Mouse (Mus musculus) hindbrain, embryonic 16.5 days (tissue): ENCODE measurements at regions not wholly inside any gene's neighbourhood (a gene's known extent, or its start where the extent isn't known, plus 50 kb on each side); places are given as distances from the start of the nearest gene placed in this dataset.

Experiments used
- ATAC-seq: fragments of 200-750 bp; cut with Nextera tagmentation; 2 replicates; pipeline ENCODE4 v1.8.0; 2017; ENCODE audit warnings: moderate TSS enrichment, moderate library complexity
- H3K27ac ChIP-seq: fragments of 300-500 bp; sonication (generic); 2 replicates; pipeline ENCODE4 v1.5.1; 2014; ENCODE audit warnings: low read depth, mild to moderate bottlenecking, control low read depth, low read length, moderate library complexity
- H3K27me3 ChIP-seq: fragments of 300-500 bp; sonication (generic); replicated peaks from 2 replicates; pipeline ENCODE4 v1.6.1; 2014; ENCODE audit warnings: low read length; ENCODE audit not compliant: control insufficient read depth, insufficient read depth
- H3K36me3 ChIP-seq: fragments of 300-500 bp; sonication (generic); 2 replicates; pipeline ENCODE4 v1.6.1; 2014; ENCODE audit warnings: mild to moderate bottlenecking, low read length, moderate library complexity, mixed read lengths; ENCODE audit not compliant: control insufficient read depth, insufficient read depth
- H3K4me1 ChIP-seq: fragments of 300-500 bp; sonication (generic); 2 replicates; pipeline ENCODE4 v1.6.1; 2014; ENCODE audit warnings: low read depth, low read length; ENCODE audit not compliant: control insufficient read depth, insufficient read depth
- H3K4me2 ChIP-seq: fragments of 300-500 bp; sonication (generic); 2 replicates; pipeline ENCODE4 v1.6.1; 2014; ENCODE audit warnings: mild to moderate bottlenecking, low read length, control low read depth, moderate library complexity
- H3K4me3 ChIP-seq: fragments of 300-500 bp; sonication (generic); 2 replicates; pipeline ENCODE4 v1.5.1; 2014; ENCODE audit warnings: mild to moderate bottlenecking, low read length, control low read depth, moderate library complexity
- H3K9ac ChIP-seq: fragments of 300-500 bp; sonication (generic); 2 replicates; pipeline ENCODE4 v1.6.1; 2014; ENCODE audit warnings: low read depth, mild to moderate bottlenecking, control low read depth, low read length, moderate library complexity
- H3K9me3 ChIP-seq: fragments of 300-500 bp; sonication (generic); 2 replicates; pipeline ENCODE4 v1.6.1; 2014; ENCODE audit warnings: mild to moderate bottlenecking, low read length, moderate library complexity; ENCODE audit not compliant: control insufficient read depth
- WGBS: fragments of 180-500 bp; shearing (Covaris S2); extraction: QIAGEN DNeasy Blood & Tissue Kit; methylation state at CpG from one replicate; pipeline ENCODE4 v1.1.7; 2014; 5-methylcytosine and 5-hydroxymethylcytosine counted together

- Histone ChIP-seq H3K9me3 (no peaks in the 10 kb centered on the region), H3K27ac (no peak overlapping the region)
- ATAC-seq, result no peak
These were observed 213.3 kb downstream of the Gm21750 start for GRCm38 (mm10) chr14:73874337-73874736.

GRCm38 (mm10) chr14:73875916-73876315, 214.9 kb downstream of the Gm21750 start:
- Histone ChIP-seq H3K9ac (no peak overlapping the region), H3K9me3 (no peaks in the 10 kb centered on the region), H3K4me1 (no peaks in the 10 kb centered on the region), H3K4me2 (no peak overlapping the region), H3K27ac (no peak overlapping the region), H3K4me3 (no peak overlapping the region), H3K36me3 (no peaks in the 10 kb centered on the region), H3K27me3 (no peaks in the 10 kb centered on the region)
- ATAC-seq, result no peak
- WGBS, result 88% methylated on average over 3 of the region's 3 CpGs

More at GRCm38 (mm10) chr14:73874337-73874736, 213.3 kb downstream of the Gm21750 start:
- no peaks in the 10 kb centered on the region for H3K27me3 ChIP-seq
- H3K9ac ChIP-seq, result no peak overlapping the region
- H3K4me3 ChIP-seq, result no peak overlapping the region
- no peaks in the 10 kb centered on the region for H3K36me3 ChIP-seq
- H3K4me2 ChIP-seq, result no peak overlapping the region
- no peaks in the 10 kb centered on the region for H3K4me1 ChIP-seq

- Histone ChIP-seq H3K4me2 (no peak overlapping the region), H3K9ac (no peak overlapping the region), H3K27ac (no peak overlapping the region), H3K4me1 (no peaks in the 10 kb centered on the region), H3K36me3 (no peaks in the 10 kb centered on the region), H3K4me3 (no peak overlapping the region), H3K9me3 (no peaks in the 10 kb centered on the region), H3K27me3 (no peaks in the 10 kb centered on the region)
- 93% methylated on average over 1 of the region's 1 CpGs for WGBS
- ATAC-seq, result no peak
These were observed 217.2 kb downstream of the Gm21750 start for GRCm38 (mm10) chr14:73878267-73878666.

GRCm38 (mm10) chr14:73878866-73879419, 217.9 kb downstream of the Gm21750 start:
- 62% methylated on average over 3 of the region's 3 CpGs for WGBS
- Histone ChIP-seq H3K9ac (no peak overlapping the region), H3K27me3 (no peaks in the 10 kb centered on the region), H3K9me3 (no peaks in the 10 kb centered on the region), H3K4me1 (no peaks in the 10 kb centered on the region), H3K4me3 (no peak overlapping the region), H3K4me2 (no peak overlapping the region), H3K36me3 (no peaks in the 10 kb centered on the region), H3K27ac (no peak overlapping the region)
- ATAC-seq, result no peak

- H3K9me3 ChIP-seq, result no peaks in the 10 kb centered on the region
- H3K36me3 ChIP-seq, result no peaks in the 10 kb centered on the region
- no peaks in the 10 kb centered on the region for H3K4me1 ChIP-seq
- no peak overlapping the region for H3K9ac ChIP-seq
- H3K4me3 ChIP-seq, result no peak overlapping the region
- H3K27ac ChIP-seq, result no peak overlapping the region
- H3K27me3 ChIP-seq, result no peaks in the 10 kb centered on the region
- WGBS, result 81% methylated on average over 2 of the region's 2 CpGs
- ATAC-seq, result no peak
- no peak overlapping the region for H3K4me2 ChIP-seq
These were observed 230.4 kb downstream of the Gm21750 start for GRCm38 (mm10) chr14:73891451-73891850.

GRCm38 (mm10) chr14:73894844-73895243, 233.8 kb downstream of the Gm21750 start:
- no peaks in the 10 kb centered on the region for H3K9me3 ChIP-seq
- no peak overlapping the region for H3K27ac ChIP-seq
- H3K4me2 ChIP-seq, result no peak overlapping the region
- H3K4me1 ChIP-seq, result no peaks in the 10 kb centered on the region
- no peak overlapping the region for H3K9ac ChIP-seq
- 82% methylated on average over 2 of the region's 2 CpGs for WGBS
- no peaks in the 10 kb centered on the region for H3K36me3 ChIP-seq
- no peak for ATAC-seq
- H3K27me3 ChIP-seq, result no peaks in the 10 kb centered on the region
- H3K4me3 ChIP-seq, result no peak overlapping the region

GRCm38 (mm10) chr14:73895266-73895665, 234.2 kb downstream of the Gm21750 start:
- H3K27me3 ChIP-seq, result no peaks in the 10 kb centered on the region
- no peak overlapping the region for H3K4me3 ChIP-seq
- no peak for ATAC-seq
- H3K9ac ChIP-seq, result no peak overlapping the region
- H3K27ac ChIP-seq, result no peak overlapping the region
- H3K9me3 ChIP-seq, result no peaks in the 10 kb centered on the region
- H3K4me2 ChIP-seq, result no peak overlapping the region
- H3K36me3 ChIP-seq, result no peaks in the 10 kb centered on the region
- 86% methylated on average over 3 of the region's 3 CpGs for whole genome bisulfite sequencing
- H3K4me1 ChIP-seq, result no peaks in the 10 kb centered on the region

GRCm38 (mm10) chr14:73899078-73899477, 238.1 kb downstream of the Gm21750 start:
- Histone ChIP-seq H3K27me3 (no peaks in the 10 kb centered on the region), H3K9me3 (no peaks in the 10 kb centered on the region), H3K36me3 (no peaks in the 10 kb centered on the region), H3K9ac (no peak overlapping the region), H3K4me1 (no peaks in the 10 kb centered on the region), H3K4me3 (no peak overlapping the region), H3K27ac (no peak overlapping the region), H3K4me2 (no peak overlapping the region)
- no peak for ATAC-seq

- Histone ChIP-seq H3K4me1 (no peaks in the 10 kb centered on the region), H3K36me3 (no peaks in the 10 kb centered on the region), H3K4me3 (no peak overlapping the region), H3K27ac (no peak overlapping the region), H3K9me3 (no peaks in the 10 kb centered on the region), H3K27me3 (no peaks in the 10 kb centered on the region), H3K9ac (no peak overlapping the region), H3K4me2 (no peak overlapping the region)
- no peak for ATAC-seq
- 90% methylated on average over 6 of the region's 6 CpGs for WGBS
These were observed 241.2 kb downstream of the Gm21750 start for GRCm38 (mm10) chr14:73902085-73902713.
